Mouse (Mus musculus) spleen, postnatal 4 days (tissue): Measurements from ENCODE around the gene Arid3c.
"Not testable (repeated sequence)": the region's sequence is repeated elsewhere in the genome, so short reads cannot be mapped to it uniquely, and the experiment has no call there.

Experiments
- DNase-seq, 2 experiments: peaks; one replicate each; pipeline ENCODE4 v3.0.0; 2022; ENCODE audit warnings: low spot score in 2 of 2

Arid3c gene

DNA sequence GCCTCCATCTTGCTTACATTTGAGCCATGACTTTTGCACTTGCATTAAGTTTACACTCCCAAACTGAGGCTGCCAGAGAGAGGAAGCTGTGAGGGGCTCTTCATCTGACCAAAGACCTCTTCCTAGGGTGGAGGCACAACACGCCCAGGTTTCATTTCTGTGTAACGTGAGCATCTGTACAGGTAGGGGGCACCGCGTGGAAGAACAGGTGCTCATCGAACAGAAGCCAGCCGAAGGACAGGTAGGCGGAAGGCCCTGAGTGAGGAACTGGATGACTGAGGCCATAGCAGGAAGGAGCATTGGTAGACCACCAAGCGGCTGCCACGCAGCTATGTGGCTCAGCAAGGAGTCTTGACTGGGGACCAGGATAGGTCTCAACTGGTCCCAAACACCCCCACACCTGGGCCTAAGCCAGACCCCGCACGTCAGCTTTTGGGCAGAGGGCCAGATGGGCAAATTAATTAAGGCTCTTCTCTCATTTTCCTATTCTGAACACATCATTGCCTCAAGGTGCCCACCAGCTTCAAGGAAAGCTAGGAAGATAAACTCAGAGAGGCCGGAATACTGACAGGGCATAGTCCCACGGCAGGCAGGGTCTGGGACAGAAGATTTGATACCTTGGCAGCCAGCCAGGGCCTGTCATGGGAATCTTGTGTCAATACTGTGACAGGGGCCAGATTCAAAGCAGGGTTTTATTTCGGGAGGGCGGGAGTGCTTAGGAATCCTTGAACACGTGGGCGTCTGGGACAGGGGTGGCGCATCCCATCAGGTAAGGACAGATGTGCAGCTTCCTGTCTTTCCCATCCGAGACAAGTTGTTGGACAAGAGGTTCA lies 24.8 kb downstream of the Arid3c start:
- DNase-seq = no peak

DNA sequence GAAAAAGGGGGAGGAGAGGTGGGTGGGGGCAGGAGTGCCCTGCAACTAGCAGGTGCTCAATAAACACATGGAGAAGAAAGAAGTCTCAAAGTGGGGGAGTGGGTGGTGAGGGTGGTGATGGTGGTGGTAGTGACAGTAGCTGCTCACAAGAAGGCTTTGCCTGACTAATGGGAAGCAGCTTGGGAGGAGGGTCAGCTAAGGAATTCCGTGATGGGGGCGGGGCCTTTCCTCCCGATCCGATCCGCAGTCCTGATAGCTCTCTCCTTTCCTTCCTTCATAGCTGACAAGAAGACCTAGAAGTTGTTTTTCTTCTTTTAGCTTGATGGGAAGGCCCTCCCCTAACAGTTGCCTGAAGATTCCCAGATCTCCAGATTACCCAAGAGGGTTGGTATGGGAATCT lies 26.3 kb downstream of the Arid3c start:
- DNase-seq = no peak

DNA sequence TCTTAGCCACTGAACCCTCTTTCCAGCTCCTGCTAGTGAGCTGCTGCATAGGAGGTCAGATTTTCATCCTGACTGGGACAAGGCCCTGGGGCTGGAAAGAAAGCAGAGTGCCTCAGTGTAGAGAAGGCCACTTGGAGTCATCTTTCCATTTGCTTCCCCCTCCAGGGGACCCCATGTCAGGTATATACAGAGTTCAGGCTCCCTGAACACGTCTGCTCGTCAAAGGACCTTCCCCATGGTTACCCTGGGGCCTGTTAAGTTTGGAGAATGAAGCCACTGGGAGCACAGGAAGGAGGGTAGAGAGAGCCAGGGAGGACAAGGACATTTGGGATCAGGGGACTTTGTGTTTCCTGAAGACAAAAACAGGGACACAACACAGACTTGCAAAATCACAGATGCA lies 28.7 kb downstream of the Arid3c start:
- DNase-seq = not testable (repeated sequence)

DNA sequence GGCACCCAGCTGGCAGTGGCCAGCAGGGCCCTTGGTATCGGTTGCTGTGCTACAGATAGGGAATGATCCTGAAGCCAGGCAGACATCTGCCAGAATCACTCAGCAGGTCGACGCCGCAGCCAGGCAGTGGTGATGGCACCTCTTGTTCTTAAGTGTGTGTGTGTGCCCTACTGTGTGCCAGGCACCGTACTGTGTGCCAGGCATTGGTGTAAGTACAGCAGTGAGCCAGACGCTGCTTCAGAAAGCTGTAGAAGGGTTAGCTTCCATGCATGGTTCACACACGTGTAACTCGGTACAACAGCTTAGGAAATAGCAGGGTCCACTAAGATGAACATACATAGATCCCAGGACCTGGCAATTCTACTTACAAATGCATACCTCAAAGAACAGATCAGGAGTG lies 30.7 kb downstream of the Arid3c start:
- DNase-seq = not testable (repeated sequence)

DNA sequence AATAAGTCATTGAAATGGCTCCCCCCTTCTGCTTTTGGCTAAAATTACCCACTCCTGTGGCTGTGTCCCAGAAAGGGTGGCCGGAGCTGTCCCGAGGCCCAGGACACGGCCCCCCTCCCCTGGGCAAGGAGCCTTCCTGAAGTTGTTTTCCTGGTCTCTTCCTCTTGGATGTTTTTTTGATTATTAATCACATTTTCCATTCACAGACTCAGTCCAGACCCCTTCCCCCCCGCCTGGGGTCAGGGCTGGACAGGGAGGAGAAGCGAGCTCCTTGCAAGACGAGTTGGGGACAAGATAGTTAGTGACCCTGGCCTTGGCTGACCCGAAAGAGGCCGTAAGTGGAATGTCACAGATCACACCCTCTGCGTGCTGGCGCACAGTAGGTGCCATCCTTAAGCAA lies 31.2 kb downstream of the Arid3c start, which contains the start of gene Il11ra1:
Gene Il11ra1, plus strand, starts transcription at position 207 of the 400 bp plus-strand sequence.
- not testable (repeated sequence) for DNase-seq

DNA sequence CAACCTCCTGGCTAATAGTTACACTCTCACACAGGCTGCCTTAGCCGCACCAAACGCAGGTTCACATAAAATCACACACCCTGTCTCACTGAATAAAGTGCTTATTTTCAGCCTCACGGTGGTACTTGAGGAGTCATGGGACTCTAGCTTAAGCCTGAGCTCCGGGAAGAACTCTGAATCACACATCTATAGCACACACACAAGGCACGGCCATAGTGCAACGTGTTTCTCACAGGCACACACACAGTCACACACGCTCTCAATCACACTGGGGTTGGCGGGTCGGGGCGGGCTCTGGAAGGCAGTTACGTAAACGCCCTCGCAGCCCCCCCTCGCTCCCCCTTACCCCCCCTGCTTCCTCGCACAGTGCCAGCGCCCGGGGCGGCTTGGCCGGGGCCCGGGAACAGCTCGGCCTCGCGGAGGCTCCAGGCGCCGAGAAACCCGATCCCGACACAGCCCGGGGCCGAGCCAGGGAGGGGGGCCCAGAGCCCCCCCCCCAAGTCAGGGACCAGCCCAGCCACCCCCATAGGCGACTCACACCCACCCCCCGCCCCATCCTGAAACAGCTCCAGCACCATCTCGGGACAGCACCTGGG lies 32.4 kb downstream of the Arid3c start:
- DNase-seq = not testable (repeated sequence)

- DNase-seq = peak; percentile 67 to 88
These were observed 33.8 kb downstream of the Arid3c start, which contains the start of gene Cntfr for GRCm38 (mm10) chr4:41696930-41697841. Cntfr (minus strand) TSS chr4:41697089.

GRCm38 (mm10) chr4:41696452-41696851 lies 34.5 kb downstream of the Arid3c start:
- DNase-seq = not testable (repeated sequence)

GRCm38 (mm10) chr4:41695800-41696199 lies 35.1 kb downstream of the Arid3c start:
- not testable (repeated sequence) for DNase-seq

GRCm38 (mm10) chr4:41693511-41693910 lies 37.4 kb downstream of the Arid3c start:
- DNase-seq = not testable (repeated sequence)

- DNase-seq = not testable (repeated sequence)
These were observed 40.9 kb downstream of the Arid3c start for GRCm38 (mm10) chr4:41690014-41690413.

DNA sequence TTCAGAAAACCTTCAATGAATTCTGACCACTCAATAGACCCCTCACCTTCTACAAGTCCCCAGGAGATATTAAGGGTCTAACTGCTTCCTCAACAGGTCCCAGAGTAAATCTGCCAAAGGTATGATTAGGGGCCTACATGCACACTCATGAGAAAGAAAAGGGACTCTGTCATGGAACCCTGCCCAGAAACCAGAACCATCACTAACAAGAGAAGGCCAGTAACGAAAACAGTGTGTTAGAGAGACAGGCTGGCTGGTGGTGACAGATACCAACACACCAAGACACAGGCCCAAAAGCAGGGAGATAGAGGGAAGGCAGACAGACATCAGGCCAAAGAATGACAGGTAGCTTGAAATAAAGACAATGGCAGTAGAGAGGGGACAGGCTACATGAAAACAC lies 42.4 kb downstream of the Arid3c start:
- DNase-seq = not testable (repeated sequence)

GRCm38 (mm10) chr4:41685882-41686492 lies 45.0 kb downstream of the Arid3c start:
- not testable (repeated sequence) for DNase-seq

- not testable (repeated sequence) for DNase-seq
These were observed 46.0 kb downstream of the Arid3c start for GRCm38 (mm10) chr4:41684931-41685453.

GRCm38 (mm10) chr4:41684131-41684930 lies 46.6 kb downstream of the Arid3c start:
- not testable (repeated sequence) for DNase-seq

GRCm38 (mm10) chr4:41683303-41683702 lies 47.6 kb downstream of the Arid3c start:
- not testable (repeated sequence) for DNase-seq

DNA sequence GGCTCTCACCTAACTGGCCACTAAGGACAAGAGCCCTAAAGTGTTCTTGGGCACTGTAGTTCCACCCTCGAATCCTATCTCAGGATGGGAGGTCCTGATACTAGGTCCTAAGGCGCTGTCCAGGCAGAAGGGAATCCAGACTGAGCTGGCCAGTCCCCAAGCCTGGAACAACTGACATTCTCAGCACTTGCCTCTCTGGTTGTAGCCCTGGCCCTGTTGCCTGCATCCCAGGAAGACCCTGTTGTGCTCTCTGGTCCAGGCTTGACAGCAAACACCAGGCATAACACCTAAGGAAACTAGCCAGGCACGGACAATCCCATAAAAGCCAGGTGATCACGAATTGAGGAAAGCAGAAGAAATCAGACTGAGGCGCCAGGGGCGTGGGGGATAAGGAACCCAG lies 48.2 kb downstream of the Arid3c start:
- no peak for DNase-seq

- no peak for DNase-seq
These were observed 49.0 kb downstream of the Arid3c start for GRCm38 (mm10) chr4:41681947-41682346.

DNA sequence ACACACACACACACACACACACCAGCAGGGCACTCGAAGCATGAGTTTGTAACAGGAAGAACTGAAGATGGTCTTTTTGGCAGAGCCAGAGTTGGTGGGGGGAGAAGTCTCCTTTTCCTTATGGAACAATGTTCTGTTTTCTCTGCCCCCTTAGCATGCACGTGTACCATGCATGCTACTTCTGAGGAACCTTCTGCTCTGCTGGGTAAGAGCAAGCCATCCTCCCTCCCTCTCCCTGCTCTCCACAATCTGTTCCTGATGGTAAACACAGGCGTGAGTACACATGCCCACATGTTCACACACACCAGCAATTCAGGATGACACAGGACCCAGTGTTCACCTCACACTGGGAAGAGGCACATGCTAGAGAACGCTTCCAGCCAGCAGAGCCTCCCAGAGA lies 49.8 kb downstream of the Arid3c start:
- no peak for DNase-seq

GRCm38 (mm10) chr4:41679291-41679690 lies 51.7 kb downstream of the Arid3c start:
- DNase-seq = no peak
